Mouse (Mus musculus) spleen, adult 2 months (tissue): ENCODE measurements around the gene Gm42791. TPM values are rescaled to one million over a fixed set of nuclear protein-coding genes. Genes with fewer than 3 reads are reported as not detected.

ENCODE experiments used
- DNase-seq, 2 experiments: peaks; one replicate each; pipeline versions ENCODE4 v3.0.0 to v3.0.0-alpha.2; 2012 to 2021; ENCODE audit warnings: low spot score in 2 of 2, low read depth in 1 of 2
- H3K27ac ChIP-seq: fragments of 200-500 bp; 2 replicates; pipeline ENCODE4 v1.5.1; 2012; ENCODE audit warnings: low read length, inconsistent platforms; ENCODE audit not compliant: insufficient read depth
- H3K27me3 ChIP-seq: fragments of 200-500 bp; 2 replicates; pipeline ENCODE4 v1.6.1; 2012; ENCODE audit warnings: mild to moderate bottlenecking, moderate library complexity, low read length, inconsistent platforms; ENCODE audit not compliant: control insufficient read depth, insufficient read depth
- H3K36me3 ChIP-seq: fragments of 200-500 bp; 2 replicates; pipeline ENCODE4 v1.6.1; 2012; ENCODE audit warnings: mild to moderate bottlenecking, low read length, inconsistent platforms; ENCODE audit not compliant: control insufficient read depth, insufficient read depth
- H3K4me1 ChIP-seq: fragments of 200-500 bp; 2 replicates; pipeline ENCODE4 v1.6.1; 2011; ENCODE audit warnings: inconsistent platforms; ENCODE audit not compliant: control insufficient read depth, insufficient read depth, insufficient read length
- H3K4me3 ChIP-seq: fragments of 200-500 bp; 2 replicates; pipeline ENCODE4 v1.5.1; 2011; ENCODE audit warnings: mild to moderate bottlenecking, inconsistent platforms; ENCODE audit not compliant: insufficient read depth, insufficient read length; ENCODE audit errors: extremely low read depth
- CTCF ChIP-seq: fragments of 200-500 bp; IDR thresholded peaks from 2 replicates; pipeline ENCODE4 v1.5.1; 2011; ENCODE audit warnings: mild to moderate bottlenecking, inconsistent platforms; ENCODE audit not compliant: insufficient read depth, insufficient read length, insufficient replicate concordance; ENCODE audit errors: extremely low read depth
- POLR2A ChIP-seq: fragments of 200-500 bp; IDR thresholded peaks from 2 replicates; pipeline ENCODE4 v1.6.1; 2011; ENCODE audit warnings: low read depth, low read length, inconsistent platforms
- WGBS: fragments of 180-500 bp; shearing (Covaris S2); methylation state at CpG from one replicate; pipeline ENCODE4 v1.1.7; 2018; 5-methylcytosine and 5-hydroxymethylcytosine counted together
- polyA plus RNA-seq: library from polyadenylated mRNA; depleted of rRNA; stranded (reverse); fragments of >200 nt; gene quantifications from 2 replicates; pipeline ENCODE4 v1.2.3, GENCODE M21; 2012

Gm42791 gene
- polyA plus RNA-seq, 1 experiment: not detected

DNA sequence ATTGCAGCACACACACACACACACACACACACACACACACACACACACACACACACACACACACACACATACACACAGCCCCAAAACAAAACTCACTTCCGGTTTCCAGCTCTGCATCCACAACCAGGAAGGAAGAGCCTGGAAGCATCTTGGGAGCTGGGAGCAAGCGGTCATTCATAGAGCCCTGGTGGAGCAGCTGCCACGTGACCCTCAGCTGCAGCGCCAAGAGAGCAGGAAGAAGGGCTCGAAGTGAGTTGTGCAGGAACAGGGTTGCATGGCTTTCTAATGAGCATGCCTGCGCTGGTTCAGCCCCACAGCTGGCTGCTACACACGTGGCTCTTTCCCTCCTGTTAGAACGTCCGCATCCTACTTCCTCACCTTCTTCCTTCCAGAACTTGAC is 25.3 kb downstream of the Gm42791 start:
- 38% methylated on average over 9 of the region's 9 CpGs for WGBS
- no peak overlapping the region for H3K27ac ChIP-seq
- H3K27me3 ChIP-seq: no peaks in the 10 kb centered on the region

DNA sequence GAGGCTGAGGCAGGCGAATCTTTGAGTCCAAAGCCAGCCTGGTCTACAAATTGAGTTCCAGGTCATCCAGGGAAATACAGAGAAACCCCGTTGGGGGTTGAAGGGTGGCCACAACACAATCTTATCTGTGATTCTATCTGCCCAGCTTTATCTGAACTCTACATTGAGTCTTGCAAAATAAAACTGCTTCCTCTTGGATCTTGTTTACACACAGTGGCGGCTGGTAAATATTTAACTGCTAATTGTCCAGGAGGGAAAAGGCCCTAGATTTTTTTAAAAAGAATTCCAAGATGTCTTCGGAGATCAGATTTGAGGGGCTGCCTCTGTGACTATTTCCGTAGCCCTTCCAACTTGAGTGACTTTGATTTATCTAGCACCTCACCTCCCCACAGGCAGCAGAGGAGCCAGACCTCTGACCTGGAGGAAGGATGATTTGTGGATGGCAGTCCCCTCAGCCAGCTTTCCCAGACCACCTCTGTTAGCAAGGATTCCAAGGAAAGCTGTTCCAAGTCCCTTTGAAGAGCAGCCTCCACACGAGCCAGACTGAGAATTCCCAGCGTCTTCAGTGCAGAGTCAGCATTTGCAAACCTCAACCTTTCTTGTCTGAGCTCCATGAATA is 25.9 kb downstream of the Gm42791 start:
- Histone ChIP-seq H3K27ac (no peak overlapping the region), H3K4me1 (peaks cover 3% of the 10 kb centered on the region; the same call in 1 of the 2 replicates)
- DNase-seq: no peak

More for the DNA sequence above, 25.3 kb downstream of the Gm42791 start:
- DNase-seq: no peak
- TF ChIP-seq CTCF (no peak), POLR2A (no peak)
- Histone ChIP-seq H3K4me1 (peaks cover 3% of the 10 kb centered on the region; the same call in 1 of the 2 replicates), H3K36me3 (no peaks in the 10 kb centered on the region), H3K4me3 (no peak overlapping the region)

DNA sequence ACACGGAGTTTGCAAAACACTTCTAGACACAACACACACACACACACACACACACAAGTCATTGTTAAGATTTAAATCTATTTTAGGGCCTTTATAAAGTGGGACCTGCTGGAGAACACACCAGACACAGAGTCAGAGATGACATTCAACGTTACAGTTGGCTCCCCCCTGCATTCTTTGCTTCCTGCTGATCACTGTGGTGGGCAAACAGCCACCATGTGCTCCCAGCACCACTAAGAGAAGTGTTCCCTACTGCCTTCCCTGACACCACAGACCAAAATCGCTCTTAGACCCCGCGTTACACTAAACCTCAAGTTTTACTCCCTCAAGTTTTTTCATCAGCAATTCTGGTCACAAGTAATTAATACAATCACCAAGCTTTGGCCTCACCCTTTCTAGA is 26.8 kb downstream of the Gm42791 start:
- Histone ChIP-seq H3K4me3 (no peak overlapping the region), H3K4me1 (peaks cover 3% of the 10 kb centered on the region; the same call in 1 of the 2 replicates), H3K27me3 (no peaks in the 10 kb centered on the region), H3K27ac (no peak overlapping the region), H3K36me3 (no peaks in the 10 kb centered on the region)
- DNase-seq: no peak
- TF ChIP-seq CTCF: no peak
- no peak for TF ChIP-seq POLR2A
- WGBS: 22% methylated on average over 5 of the region's 5 CpGs

More for the DNA sequence above, 25.9 kb downstream of the Gm42791 start:
- TF ChIP-seq CTCF (no peak), POLR2A (no peak)
- Histone ChIP-seq H3K36me3 (no peaks in the 10 kb centered on the region), H3K4me3 (no peak overlapping the region), H3K27me3 (no peaks in the 10 kb centered on the region)
- 82% methylated on average over 7 of the region's 7 CpGs for WGBS

DNA sequence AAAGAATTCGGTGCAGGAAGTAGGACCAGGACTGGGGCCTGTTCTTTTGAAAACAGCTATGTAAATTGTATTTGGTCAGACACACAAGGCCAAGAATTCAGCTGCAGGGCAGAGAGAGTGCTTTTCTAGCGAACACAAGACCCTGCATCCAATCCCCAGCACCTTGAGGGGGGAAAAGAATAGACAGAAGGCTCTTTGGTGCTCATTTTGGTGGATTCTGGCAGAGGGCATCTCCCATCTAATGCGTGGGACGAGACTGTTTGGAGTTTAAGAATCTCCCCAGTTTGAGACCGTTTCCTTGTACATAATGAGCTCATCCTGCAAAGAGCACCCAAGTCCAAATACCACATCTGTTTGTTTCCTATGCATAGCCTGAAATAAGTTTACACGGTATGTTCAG is 28.6 kb downstream of the Gm42791 start:
- Histone ChIP-seq H3K4me3 (no peak overlapping the region), H3K36me3 (no peaks in the 10 kb centered on the region), H3K4me1 (peaks cover 3% of the 10 kb centered on the region; the same call in 1 of the 2 replicates), H3K27me3 (no peaks in the 10 kb centered on the region), H3K27ac (no peak overlapping the region)
- WGBS: 59% methylated on average over 6 of the region's 6 CpGs
- TF ChIP-seq POLR2A (no peak), CTCF (no peak)
- DNase-seq: no peak

DNA sequence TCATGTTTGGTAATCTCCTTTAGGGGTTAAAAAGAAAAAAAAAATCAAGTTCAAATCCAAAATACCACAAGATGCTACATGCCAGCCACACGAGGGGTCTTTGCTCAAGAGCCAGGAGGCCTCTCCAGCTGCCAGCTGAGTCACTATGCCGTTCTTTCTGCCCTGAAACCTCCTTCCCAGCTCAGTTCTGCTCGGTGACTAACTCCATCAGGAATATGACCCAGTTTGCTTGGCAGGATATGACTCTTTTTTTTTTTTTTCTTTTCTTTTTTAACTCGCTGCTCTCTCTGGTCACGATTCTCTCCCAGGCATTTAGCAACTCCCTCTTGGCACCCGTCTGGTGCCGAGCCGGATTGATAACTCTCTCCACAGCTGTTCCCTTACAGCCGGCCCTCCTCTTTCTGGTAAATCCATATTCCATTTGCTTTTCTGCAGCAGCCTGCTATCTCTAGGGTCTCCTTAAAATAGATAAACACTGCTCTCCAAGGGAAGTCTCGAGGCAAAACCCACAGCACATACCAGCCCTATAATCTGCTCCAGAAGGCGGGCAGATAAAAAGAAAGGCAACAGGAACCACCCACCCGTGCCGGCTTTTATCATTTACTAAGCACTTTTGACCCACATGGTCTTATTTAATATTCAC is 29.1 kb downstream of the Gm42791 start:
- Histone ChIP-seq H3K36me3 (no peaks in the 10 kb centered on the region), H3K27ac (no peak overlapping the region), H3K4me3 (no peak overlapping the region), H3K27me3 (no peaks in the 10 kb centered on the region), H3K4me1 (peaks cover 3% of the 10 kb centered on the region; the same call in 1 of the 2 replicates)
- DNase-seq: no peak
- 40% methylated on average over 13 of the region's 13 CpGs for WGBS
- no peak for TF ChIP-seq CTCF
- no peak for TF ChIP-seq POLR2A

DNA sequence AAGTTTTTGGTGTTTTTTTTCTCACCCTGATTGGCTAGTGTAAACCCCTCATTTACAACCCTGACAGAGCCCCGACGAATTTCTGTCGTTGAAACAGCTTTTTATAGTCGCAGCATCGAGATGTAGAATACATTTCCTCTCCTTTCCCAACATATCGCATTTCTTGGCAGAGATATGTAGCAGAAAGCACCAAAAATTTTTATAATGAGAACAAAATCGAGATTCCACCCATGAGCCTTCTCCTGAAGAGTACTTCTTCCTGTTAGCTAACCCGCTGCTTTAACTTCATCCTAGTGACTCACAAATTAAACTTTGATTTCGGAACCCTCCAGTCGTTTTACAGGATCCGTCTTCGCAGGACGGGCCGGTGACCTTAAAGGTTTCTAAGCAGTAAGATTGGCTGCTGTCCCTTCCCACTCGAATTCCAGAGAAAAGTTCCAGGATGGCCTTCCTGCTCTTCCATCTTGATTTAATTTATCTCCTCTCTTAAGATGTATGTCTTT is 29.8 kb downstream of the Gm42791 start:
- no peak for DNase-seq
- TF ChIP-seq POLR2A (no peak), CTCF (no peak)
- no peak overlapping the region for H3K4me3 ChIP-seq
- H3K4me1 ChIP-seq: peaks cover 3% of the 10 kb centered on the region; the same call in 1 of the 2 replicates
- H3K27ac ChIP-seq: no peak overlapping the region
- no peaks in the 10 kb centered on the region for H3K36me3 ChIP-seq
- no peaks in the 10 kb centered on the region for H3K27me3 ChIP-seq
- WGBS: 70% methylated on average over 15 of the region's 15 CpGs

DNA sequence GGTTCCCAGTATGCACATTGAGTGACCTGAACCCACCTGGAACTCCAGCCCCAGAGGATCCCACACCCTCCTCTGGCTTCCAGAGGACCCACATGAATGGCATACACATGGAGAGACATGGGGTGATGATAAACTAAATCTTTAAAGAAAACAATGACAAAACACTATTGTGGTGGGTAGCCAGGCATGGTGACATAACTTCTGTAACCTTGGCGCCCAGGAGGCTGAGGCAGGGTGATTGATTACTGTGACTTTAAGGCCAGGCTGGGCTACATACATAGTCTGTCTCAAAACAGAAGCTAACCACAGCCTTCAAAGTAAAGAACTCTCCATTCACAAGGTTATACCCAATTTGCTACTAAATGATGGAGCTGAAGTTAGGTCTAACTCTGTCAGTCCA is 30.7 kb downstream of the Gm42791 start:
- no peak for TF ChIP-seq CTCF
- TF ChIP-seq POLR2A: no peak
- no peaks in the 10 kb centered on the region for H3K36me3 ChIP-seq
- WGBS: 69% methylated on average over 1 of the region's 1 CpGs
- no peak for DNase-seq
- H3K4me3 ChIP-seq: no peak overlapping the region
- no peak overlapping the region for H3K27ac ChIP-seq
- H3K4me1 ChIP-seq: peaks cover 3% of the 10 kb centered on the region; the same call in 1 of the 2 replicates
- no peaks in the 10 kb centered on the region for H3K27me3 ChIP-seq
